Mouse (Mus musculus) MEL (cell line): ENCODE measurements around the gene Pik3ca. TPM values are rescaled to one million over a fixed set of nuclear protein-coding genes. Genes with fewer than 3 reads are reported as not detected.

ENCODE experiments used
- DNase-seq: peaks from one replicate; pipeline ENCODE4 v3.0.0; 2011; ENCODE audit warnings: low read depth, low spot score
- H3K27ac ChIP-seq: 2 replicates; pipeline ENCODE4 v1.5.1; 2012; ENCODE audit warnings: low read depth, mild to moderate bottlenecking, control low read depth, low read length, moderate library complexity; ENCODE audit not compliant: control insufficient read depth
- H3K27me3 ChIP-seq, 2 experiments: fragments of 150-350 bp in 1 of 2; sonication (generic) in 1 of 2; 2 replicates each; pipeline ENCODE4 v1.6.1; 2012; ENCODE audit warnings: low read length in 2 of 2, mild to moderate bottlenecking in 2 of 2, improper control_type of control experiment in 1 of 2, moderate library complexity in 1 of 2; ENCODE audit not compliant: insufficient read depth in 2 of 2, control insufficient read depth in 1 of 2
- H3K36me3 ChIP-seq, 2 experiments: 2 replicates each; pipeline ENCODE4 v1.6.1; 2012 to 2014; ENCODE audit warnings: low read length in 2 of 2, improper control_type of control experiment in 1 of 2, inconsistent platforms in 1 of 2, mild to moderate bottlenecking in 1 of 2; ENCODE audit not compliant: insufficient read depth in 2 of 2, control insufficient read depth in 1 of 2
- H3K4me1 ChIP-seq, 2 experiments: fragments of 150-350 bp in 1 of 2; sonication (generic) in 1 of 2; 2 replicates each; pipeline ENCODE4 v1.6.1; 2012; ENCODE audit warnings: low read length in 2 of 2, improper control_type of control experiment in 1 of 2, mild to moderate bottlenecking in 1 of 2; ENCODE audit not compliant: insufficient read depth in 2 of 2, control insufficient read depth in 1 of 2
- H3K4me3 ChIP-seq, 2 experiments: fragments of 150-350 bp in 1 of 2; sonication (generic) in 1 of 2; 2 replicates each; pipeline ENCODE4 v1.5.1; 2012; ENCODE audit warnings: low read depth in 2 of 2, low read length in 2 of 2, mild to moderate bottlenecking in 2 of 2, moderate library complexity in 2 of 2, control low read depth in 1 of 2, improper control_type of control experiment in 1 of 2; ENCODE audit not compliant: control insufficient read depth in 1 of 2, insufficient read depth in 1 of 2
- H3K79me2 ChIP-seq: 2 replicates; pipeline ENCODE4 v1.6.1; 2012; ENCODE audit warnings: mild to moderate bottlenecking, low read length, moderate library complexity; ENCODE audit not compliant: control insufficient read depth, poor library complexity, insufficient read depth
- H3K9ac ChIP-seq: 2 replicates; pipeline ENCODE4 v1.6.1; 2012; ENCODE audit warnings: low read depth, mild to moderate bottlenecking, control low read depth, low read length, moderate library complexity; ENCODE audit not compliant: control insufficient read depth, poor library complexity, severe bottlenecking
- H3K9me3 ChIP-seq: fragments of 150-350 bp; sonication (generic); replicated peaks from 2 replicates; pipeline ENCODE4 v1.6.1; 2012; ENCODE audit warnings: mild to moderate bottlenecking, low read length, improper control_type of control experiment, moderate library complexity; ENCODE audit not compliant: insufficient read depth
- CHD1 ChIP-seq: IDR thresholded peaks from 2 replicates; pipeline ENCODE4 v1.6.1; 2012; ENCODE audit warnings: low read depth, mild to moderate bottlenecking, inconsistent platforms, low read length, improper control_type of control experiment
- CTCF ChIP-seq, 3 experiments: IDR thresholded peaks in 2 of 3; conservative IDR thresholded peaks in 1 of 3; 2 replicates each; pipeline ENCODE4 v1.5.1; 2011 to 2012; ENCODE audit warnings: low read length in 3 of 3, low read depth in 2 of 3, mild to moderate bottlenecking in 2 of 3, improper control_type of control experiment in 1 of 3, inconsistent platforms in 1 of 3, mixed read lengths in 1 of 3, moderate library complexity in 1 of 3; ENCODE audit not compliant: control insufficient read depth in 1 of 3, insufficient read depth in 1 of 3, poor library complexity in 1 of 3, severe bottlenecking in 1 of 3
- EP300 ChIP-seq, 2 experiments: IDR thresholded peaks; 2 replicates each; pipeline ENCODE4 v1.6.1; 2011; ENCODE audit warnings: improper control_type of control experiment in 2 of 2, low read length in 2 of 2, low read depth in 1 of 2, mild to moderate bottlenecking in 1 of 2
- GABPA ChIP-seq: IDR thresholded peaks from 2 replicates; pipeline ENCODE4 v1.6.1; 2012; ENCODE audit warnings: low read depth, mild to moderate bottlenecking, inconsistent platforms, low read length, improper control_type of control experiment, moderate library complexity
- HCFC1 ChIP-seq: IDR thresholded peaks from 2 replicates; pipeline ENCODE4 v1.6.1; 2012; ENCODE audit warnings: low read depth, mild to moderate bottlenecking, inconsistent platforms, low read length, improper control_type of control experiment, moderate library complexity
- JUND ChIP-seq: IDR thresholded peaks from 2 replicates; pipeline ENCODE4 v1.6.1; 2011; ENCODE audit warnings: low read depth, mild to moderate bottlenecking, improper control_type of control experiment, low read length
- KAT2A ChIP-seq: conservative IDR thresholded peaks from 2 replicates; pipeline ENCODE4 v1.6.1; 2012; ENCODE audit warnings: low read depth, low read length, improper control_type of control experiment, inconsistent platforms
- MAX ChIP-seq: IDR thresholded peaks from 2 replicates; pipeline ENCODE4 v1.6.1; 2011; ENCODE audit warnings: low read length, improper control_type of control experiment
- MAZ ChIP-seq: IDR thresholded peaks from 2 replicates; pipeline ENCODE4 v1.6.1; 2012; ENCODE audit warnings: low read depth, mild to moderate bottlenecking, inconsistent platforms, low read length, improper control_type of control experiment
- MXI1 ChIP-seq: IDR thresholded peaks from 2 replicates; pipeline ENCODE4 v1.6.1; 2011; ENCODE audit warnings: mild to moderate bottlenecking, low read depth, low read length, improper control_type of control experiment
- NELFE ChIP-seq: IDR thresholded peaks from 2 replicates; pipeline ENCODE4 v1.6.1; 2011; ENCODE audit warnings: low read depth, low read length, improper control_type of control experiment
- NRF1 ChIP-seq: IDR thresholded peaks from 2 replicates; pipeline ENCODE4 v1.6.1; 2014; ENCODE audit warnings: low read depth, mild to moderate bottlenecking, inconsistent platforms, low read length, improper control_type of control experiment, moderate library complexity; ENCODE audit not compliant: poor library complexity, insufficient read depth, severe bottlenecking
- POLR2A ChIP-seq, 2 experiments: IDR thresholded peaks; 2 replicates each; pipeline ENCODE4 v1.6.1; 2011 to 2012; ENCODE audit warnings: low read length in 2 of 2, mild to moderate bottlenecking in 2 of 2, control low read depth in 1 of 2, improper control_type of control experiment in 1 of 2, low read depth in 1 of 2, moderate library complexity in 1 of 2; ENCODE audit not compliant: control insufficient read depth in 1 of 2, insufficient read depth in 1 of 2, poor library complexity in 1 of 2
- POLR2AphosphoS2 ChIP-seq: IDR thresholded peaks from 2 replicates; pipeline ENCODE4 v1.6.1; 2011; ENCODE audit warnings: low read length, improper control_type of control experiment
- POLR2AphosphoS5 ChIP-seq: IDR thresholded peaks from 2 replicates; pipeline ENCODE4 v1.6.1; 2012; ENCODE audit warnings: low read depth, borderline replicate concordance, mild to moderate bottlenecking, inconsistent platforms, low read length, moderate library complexity, mixed read lengths
- SIN3A ChIP-seq: IDR thresholded peaks from 2 replicates; pipeline ENCODE4 v1.6.1; 2012; ENCODE audit warnings: low read length, improper control_type of control experiment, inconsistent platforms
- SMC3 ChIP-seq: IDR thresholded peaks from 2 replicates; pipeline ENCODE4 v1.6.1; 2011; ENCODE audit warnings: low read depth, low read length, improper control_type of control experiment
- TAL1 ChIP-seq: IDR thresholded peaks from 2 replicates; pipeline ENCODE4 v1.6.1; 2012; ENCODE audit warnings: mild to moderate bottlenecking, inconsistent platforms, low read length, moderate library complexity, mixed read lengths
- TBP ChIP-seq: IDR thresholded peaks from 2 replicates; pipeline ENCODE4 v1.8.0; 2011; ENCODE audit warnings: low read depth, low read length, improper control_type of control experiment
- UBTF ChIP-seq: IDR thresholded peaks from 2 replicates; pipeline ENCODE4 v1.6.1; 2012; ENCODE audit warnings: low read depth, mild to moderate bottlenecking, inconsistent platforms, low read length, improper control_type of control experiment, moderate library complexity, borderline replicate concordance; ENCODE audit not compliant: insufficient read depth
- ZKSCAN1 ChIP-seq: IDR thresholded peaks from 2 replicates; pipeline ENCODE4 v1.6.1; 2012; ENCODE audit warnings: low read depth, mild to moderate bottlenecking, inconsistent platforms, low read length, improper control_type of control experiment, moderate library complexity
- ZNF384 ChIP-seq: IDR thresholded peaks from 2 replicates; pipeline ENCODE4 v1.6.1; 2012; ENCODE audit warnings: low read depth, mild to moderate bottlenecking, inconsistent platforms, low read length, improper control_type of control experiment
- polyA plus RNA-seq, 2 experiments: library from polyadenylated mRNA; stranded (reverse) in 1 of 2; unstranded in 1 of 2; fragments of >175 nt in 1 of 2; fragments of >200 nt in 1 of 2; gene quantifications; 2 replicates each; pipeline versions ENCODE4 v1.2.1 to v1.2.4; 2012; ENCODE audit warnings: low replicate concordance in 2 of 2, low read depth in 1 of 2; ENCODE audit not compliant: insufficient read length in 2 of 2, insufficient read depth in 1 of 2, missing spikeins in 1 of 2
- total RNA-seq: library from RNA; depleted of rRNA; stranded (reverse); fragments of 300-350 nt; gene quantifications from 2 replicates; pipeline ENCODE4 v1.2.3, GENCODE M21; 2012

Pik3ca gene
- total and polyA plus RNA-seq, 3 experiments = 11.7 to 13.1 TPM; not detected in 1

DNA sequence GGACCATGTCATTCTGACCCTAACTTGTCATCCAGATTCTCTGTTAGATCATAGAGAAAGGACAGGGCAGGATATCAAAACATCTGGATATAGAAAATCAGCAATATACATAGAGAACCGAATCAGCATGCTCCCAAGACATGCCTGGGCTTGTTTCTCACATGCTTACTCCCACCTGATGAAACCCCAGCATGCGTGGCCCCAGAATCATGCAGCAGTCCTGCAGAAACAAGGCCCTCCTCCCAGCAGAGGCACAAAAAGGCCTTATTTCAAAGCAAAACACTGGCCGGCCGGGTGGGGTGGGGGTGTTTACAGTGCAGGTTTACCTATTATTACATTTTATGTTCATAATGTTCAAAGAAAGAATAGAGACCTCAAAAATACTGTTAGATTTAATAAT, 33.3 kb upstream of the Pik3ca start:
- TF ChIP-seq POLR2A (IDR thresholded peaks at IDR 0.05; ENCODE audit: control insufficient read depth in 1 of 2, insufficient read depth in 1 of 2, low read depth in 1 of 2, low read length in 2 of 2, poor library complexity in 1 of 2) = no peak
- TF ChIP-seq NELFE = no peak
- TF ChIP-seq POLR2AphosphoS5 = no peak
- TF ChIP-seq TAL1 = no peak
- no peak for TF ChIP-seq POLR2AphosphoS2
- no peak overlapping the region for H3K9ac ChIP-seq
- no peaks in the 10 kb centered on the region for H3K27me3 ChIP-seq
- peaks cover 0 to 9% of the 10 kb centered on the region in 2 experiments; a peak in 3 of 4 replicates for H3K4me1 ChIP-seq
- peaks cover 2% of the 10 kb centered on the region; the same call in 1 of the 2 replicates for H3K79me2 ChIP-seq
- no peak overlapping the region for H3K27ac ChIP-seq
- no peak overlapping the region for H3K4me3 ChIP-seq
- H3K36me3 ChIP-seq = peaks cover 0 to 3% of the 10 kb centered on the region in 2 experiments; a peak in 2 of 4 replicates
- peak; percentile 22 for DNase-seq
- H3K9me3 ChIP-seq = no peaks in the 10 kb centered on the region

DNA sequence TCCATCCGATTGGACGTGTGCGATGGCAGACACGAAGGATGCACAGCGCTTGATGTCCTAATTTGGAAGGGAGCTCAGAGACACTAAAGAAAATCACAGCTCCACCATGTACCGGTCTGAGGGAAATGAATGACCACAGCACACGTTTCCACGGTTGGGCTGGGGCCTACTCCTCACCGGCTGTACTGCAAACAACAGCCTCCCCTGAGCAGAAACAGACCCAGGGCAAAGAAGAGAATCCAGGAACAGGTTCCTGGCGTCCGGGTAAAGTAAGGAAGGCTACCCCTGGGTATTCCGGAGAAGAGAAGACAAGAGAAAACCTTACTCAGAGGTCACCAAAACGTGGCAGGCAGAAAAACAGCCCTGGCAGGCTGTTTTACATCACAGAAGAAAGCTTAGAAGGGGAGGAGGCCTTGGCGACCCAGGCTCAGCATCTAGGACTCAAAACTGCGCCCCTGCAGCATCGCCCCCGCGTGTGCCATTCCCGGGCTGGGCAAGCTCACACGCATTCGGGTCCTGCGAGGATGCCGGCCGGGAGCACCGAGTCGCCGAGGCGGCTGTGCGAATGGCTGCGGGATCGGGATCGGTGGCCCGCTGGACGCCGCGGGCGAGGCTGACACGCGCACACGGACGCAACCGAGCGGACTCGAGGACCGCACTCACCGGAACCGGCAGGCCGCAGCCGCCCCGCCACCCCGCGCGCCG, 32.5 kb upstream of the Pik3ca start:
- Histone ChIP-seq H3K79me2 (peaks cover 2% of the 10 kb centered on the region; the same call in 1 of the 2 replicates), H3K27me3 (no peaks in the 10 kb centered on the region), H3K9ac (peak overlapping the region; percentile 82), H3K27ac (no peak overlapping the region), H3K4me3 (peak overlapping the region; percentile 86 to 97), H3K36me3 (peaks cover 0 to 3% of the 10 kb centered on the region in 2 experiments; a peak in 2 of 4 replicates), H3K4me1 (peaks cover 0 to 12% of the 10 kb centered on the region in 2 experiments; a peak in 3 of 4 replicates), H3K9me3 (no peaks in the 10 kb centered on the region)
- no peak for TF ChIP-seq TBP
- peak; percentile 18 for TF ChIP-seq MXI1
- peak; percentile 63 for DNase-seq

GRCm38 (mm10) chr3:32365546-32366245, 31.8 kb upstream of the Pik3ca start, which contains the start of gene Zmat3:
Zmat3 (minus strand) TSS chr3:32366014.
- no peak within 1 kb of the TSS for H3K27ac ChIP-seq
- H3K36me3 ChIP-seq = peaks cover 0 to 3% of the 10 kb centered on the region in 2 experiments; a peak in 2 of 4 replicates
- no peaks in the 10 kb centered on the region for H3K27me3 ChIP-seq
- peaks cover 0 to 14% of the 10 kb centered on the region in 2 experiments; a peak in 3 of 4 replicates for H3K4me1 ChIP-seq
- H3K9ac ChIP-seq = peak within 1 kb of the TSS; percentile 82
- peak; percentile 87 for DNase-seq
- H3K79me2 ChIP-seq = peaks cover 2% of the 10 kb centered on the region; the same call in 1 of the 2 replicates
- peak within 1 kb of the TSS; percentile 86 to 97 for H3K4me3 ChIP-seq
- H3K9me3 ChIP-seq = no peaks in the 10 kb centered on the region
- TF ChIP-seq SIN3A (peak; percentile 55), TAL1 (no peak), EP300 (IDR thresholded peaks at IDR 0.05; ENCODE audit: low read depth in 1 of 2, low read length in 2 of 2) (0 out of 4 replicates have a peak, but pooled peaks of 1 of the 2 experiments have one; percentile 3), ZNF384 (no peak), POLR2AphosphoS5 (no peak), CTCF (IDR thresholded peaks at IDR 0.05 in 2 of 3, conservative IDR thresholded peaks at IDR 0.05 in 1 of 3; ENCODE audit: control insufficient read depth in 1 of 3, insufficient read depth in 1 of 3, low read depth in 2 of 3, low read length in 3 of 3, poor library complexity in 1 of 3, severe bottlenecking in 1 of 3) (no peak), SMC3 (no peak), UBTF (0 out of 2 replicates have a peak, but pooled peaks have one; percentile 15), MAX (no peak; the same call in 1 of the 2 replicates), MAZ (0 out of 2 replicates have a peak, but pooled peaks have one; percentile 28), CHD1 (no peak), KAT2A (no peak), TBP (0 out of 2 replicates have a peak, but pooled peaks have one; percentile 20), NELFE (peak; percentile 82), JUND (no peak), ZKSCAN1 (no peak), NRF1 (peak; percentile 80), GABPA (no peak), HCFC1 (0 out of 2 replicates have a peak, but pooled peaks have one; percentile 28)
